Mouse (Mus musculus) gastrocnemius, postnatal 36 days (tissue): Measurements from ENCODE around the gene Bmp10. TPM values are rescaled to one million over a fixed set of nuclear protein-coding genes. Genes with fewer than 3 reads are reported as not detected.

Experiments used
- total RNA-seq, 2 experiments: library from RNA; stranded (reverse); gene quantifications; 2 replicates each; pipeline ENCODE4 v1.2.3; 2021

The Bmp10 gene
- total RNA-seq, 2 experiments from 2014 or later = not detected

Other genes with a start within 250 kb of the Bmp10 start
- gene Antxr1, start 93.2 kb upstream of the Bmp10 start, total RNA-seq = 1 to 10 TPM; 8.6 to 9.5 TPM
- gene Gkn1, start 78.1 kb upstream of the Bmp10 start, total RNA-seq = not detected
- gene Gkn2, start 55.6 kb upstream of the Bmp10 start, total RNA-seq = not detected
- gene Gkn3, start 40.1 kb upstream of the Bmp10 start, total RNA-seq = under 1 TPM; 0.41 to 0.94 TPM
- gene Arhgap25, start 104.3 kb downstream of the Bmp10 start, total RNA-seq = 1 to 10 TPM; 1.1 to 1.3 TPM
- 1 to 10 TPM; 1.9 to 3.1 TPM for gene Prokr1, start 161.7 kb downstream of the Bmp10 start, total RNA-seq
- 1 to 10 TPM; 2.8 to 3.4 TPM for gene Aplf, start 243.2 kb downstream of the Bmp10 start, total RNA-seq